Mouse (Mus musculus) embryonic facial prominence, embryonic 13.5 days (tissue): ENCODE results near the gene Snrpb2. TPM values are rescaled to one million over a fixed set of nuclear protein-coding genes. Genes with fewer than 3 reads are reported as not detected.

ENCODE experiments used
- ATAC-seq: fragments of 200-750 bp; cut with Nextera tagmentation; 2 replicates; pipeline ENCODE4 v1.8.0; 2017; ENCODE audit warnings: low read depth; ENCODE audit not compliant: insufficient number of reproducible peaks, insufficient read depth, low FRiP score, low TSS enrichment
- H3K27ac ChIP-seq: fragments of 300-500 bp; sonication (generic); 2 replicates; pipeline ENCODE4 v1.5.1; 2015; ENCODE audit warnings: moderate library complexity, mild to moderate bottlenecking, inconsistent platforms
- H3K27me3 ChIP-seq: fragments of 300-500 bp; sonication (generic); 2 replicates; pipeline ENCODE4 v1.6.1; 2015; ENCODE audit warnings: mild to moderate bottlenecking, inconsistent platforms
- H3K36me3 ChIP-seq: fragments of 300-500 bp; sonication (generic); 2 replicates; pipeline ENCODE4 v1.6.1; 2015; ENCODE audit warnings: mild to moderate bottlenecking, inconsistent platforms
- H3K4me1 ChIP-seq: fragments of 300-500 bp; sonication (generic); 2 replicates; pipeline ENCODE4 v1.6.1; 2015; ENCODE audit warnings: inconsistent platforms
- H3K4me2 ChIP-seq: fragments of 300-500 bp; sonication (generic); 2 replicates; pipeline ENCODE4 v1.6.1; 2015; ENCODE audit warnings: moderate library complexity, mild to moderate bottlenecking, inconsistent platforms
- H3K4me3 ChIP-seq: fragments of 300-500 bp; sonication (generic); 2 replicates; pipeline ENCODE4 v1.5.1; 2015; ENCODE audit warnings: mild to moderate bottlenecking, inconsistent platforms
- H3K9ac ChIP-seq: fragments of 300-500 bp; sonication (generic); 2 replicates; pipeline ENCODE4 v1.6.1; 2015; ENCODE audit warnings: mild to moderate bottlenecking, inconsistent platforms
- H3K9me3 ChIP-seq: fragments of 300-500 bp; sonication (generic); 2 replicates; pipeline ENCODE4 v1.6.1; 2016; ENCODE audit warnings: inconsistent platforms
- WGBS: fragments of 180-500 bp; shearing (Covaris S2); methylation state at CpG from one replicate; pipeline ENCODE4 v1.1.7; 2015; ENCODE audit warnings: mixed read lengths; 5-methylcytosine and 5-hydroxymethylcytosine counted together
- polyA plus RNA-seq: library from polyadenylated mRNA; unstranded; fragments of >200 nt; fragmentation: Nextera tagmentation; extraction: Ambion mirVana; gene quantifications from 2 replicates; pipeline ENCODE4 v1.2.1, GENCODE M21; 2015

Snrpb2 gene
- polyA plus RNA-seq, 1 experiment from 2014 or later = 104 TPM

- no peak overlapping the region for H3K4me3 ChIP-seq
- H3K9ac ChIP-seq = no peak overlapping the region
- H3K36me3 ChIP-seq = no peaks in the 10 kb centered on the region
- H3K27ac ChIP-seq = no peak overlapping the region
- no peaks in the 10 kb centered on the region for H3K27me3 ChIP-seq
- no peaks in the 10 kb centered on the region for H3K9me3 ChIP-seq
- peaks cover 6% of the 10 kb centered on the region for H3K4me1 ChIP-seq
- no peak for ATAC-seq
- 80% methylated on average over 10 of the region's 10 CpGs for WGBS
- no peak overlapping the region for H3K4me2 ChIP-seq
These were observed 27.7 kb upstream of the Snrpb2 start for GRCm38 (mm10) chr2:143035086-143035593.

- H3K27ac ChIP-seq = no peak overlapping the region
These were observed 21.2 kb upstream of the Snrpb2 start for GRCm38 (mm10) chr2:143041596-143041995.

GRCm38 (mm10) chr2:143055251-143055650, 7.6 kb upstream of the Snrpb2 start:
- no peak overlapping the region for H3K4me3 ChIP-seq
- H3K9me3 ChIP-seq = no peaks in the 10 kb centered on the region
- H3K27me3 ChIP-seq = no peaks in the 10 kb centered on the region
- no peak overlapping the region for H3K27ac ChIP-seq
- no peak overlapping the region for H3K4me2 ChIP-seq
- no peaks in the 10 kb centered on the region for H3K4me1 ChIP-seq
- no peak overlapping the region for H3K9ac ChIP-seq
- H3K36me3 ChIP-seq = no peaks in the 10 kb centered on the region
- no peak for ATAC-seq

More at GRCm38 (mm10) chr2:143041596-143041995, 21.2 kb upstream of the Snrpb2 start:
- Histone ChIP-seq H3K36me3 (no peaks in the 10 kb centered on the region), H3K9ac (no peak overlapping the region), H3K9me3 (no peaks in the 10 kb centered on the region), H3K4me2 (no peak overlapping the region), H3K4me1 (no peaks in the 10 kb centered on the region), H3K27me3 (no peaks in the 10 kb centered on the region), H3K4me3 (no peak overlapping the region)
- 90% methylated on average over 1 of the region's 1 CpGs for WGBS
- no peak for ATAC-seq

- no peaks in the 10 kb centered on the region for H3K9me3 ChIP-seq
- H3K36me3 ChIP-seq = no peaks in the 10 kb centered on the region
- no peak overlapping the region for H3K4me2 ChIP-seq
- H3K9ac ChIP-seq = no peak overlapping the region
- no peaks in the 10 kb centered on the region for H3K27me3 ChIP-seq
- H3K4me3 ChIP-seq = no peak overlapping the region
- 73% methylated on average over 5 of the region's 5 CpGs for WGBS
- ATAC-seq = no peak
- H3K4me1 ChIP-seq = no peaks in the 10 kb centered on the region
- H3K27ac ChIP-seq = no peak overlapping the region
These were observed 6.1 kb upstream of the Snrpb2 start for GRCm38 (mm10) chr2:143056736-143057135.

- peak overlapping the region; percentile 89 for H3K4me3 ChIP-seq
- H3K27me3 ChIP-seq = no peaks in the 10 kb centered on the region
- no peak overlapping the region for H3K27ac ChIP-seq
- H3K4me1 ChIP-seq = peaks cover 5% of the 10 kb centered on the region
- H3K36me3 ChIP-seq = peaks cover 24% of the 10 kb centered on the region
- H3K4me2 ChIP-seq = peak overlapping the region; percentile 79
- H3K9me3 ChIP-seq = no peaks in the 10 kb centered on the region
- peak overlapping the region; percentile 49 for H3K9ac ChIP-seq
- no peak; the same call in 1 of the 2 replicates for ATAC-seq
- 41% methylated on average over 6 of the region's 6 CpGs for WGBS
These were observed 417 bp upstream of the Snrpb2 start for GRCm38 (mm10) chr2:143062432-143062811.

- H3K4me3 ChIP-seq = no peak overlapping the region
- no peak overlapping the region for H3K4me2 ChIP-seq
- no peak for ATAC-seq
- WGBS = 85% methylated on average over 3 of the region's 3 CpGs
- no peak overlapping the region for H3K9ac ChIP-seq
- peaks cover 5% of the 10 kb centered on the region for H3K4me1 ChIP-seq
- H3K36me3 ChIP-seq = peaks cover 49% of the 10 kb centered on the region
- H3K27ac ChIP-seq = no peak overlapping the region
- no peaks in the 10 kb centered on the region for H3K9me3 ChIP-seq
- H3K27me3 ChIP-seq = no peaks in the 10 kb centered on the region
These were observed 3.1 kb downstream of the Snrpb2 start for GRCm38 (mm10) chr2:143065914-143066313.

- peak; percentile 65 for ATAC-seq
These were observed 15.5 kb downstream of the Snrpb2 start, which contains the start of gene Otor for GRCm38 (mm10) chr2:143078198-143078851. TSS of gene Otor (plus strand) at chr2:143078473.

GRCm38 (mm10) chr2:143081693-143082092, 18.9 kb downstream of the Snrpb2 start:
- no peaks in the 10 kb centered on the region for H3K27me3 ChIP-seq
- H3K9me3 ChIP-seq = no peaks in the 10 kb centered on the region
- no peak overlapping the region for H3K4me3 ChIP-seq
- peaks cover 23% of the 10 kb centered on the region for H3K4me1 ChIP-seq
- WGBS = 59% methylated on average over 3 of the region's 3 CpGs
- H3K4me2 ChIP-seq = no peak overlapping the region
- ATAC-seq = no peak
- H3K36me3 ChIP-seq = no peaks in the 10 kb centered on the region
- H3K27ac ChIP-seq = no peak overlapping the region
- no peak overlapping the region for H3K9ac ChIP-seq

More at GRCm38 (mm10) chr2:143078198-143078851, 15.5 kb downstream of the Snrpb2 start, which contains the start of gene Otor:
- Histone ChIP-seq H3K9ac (0 out of 2 replicates have a peak within 1 kb of the TSS, but pooled peaks have one; percentile 1), H3K4me2 (peak within 1 kb of the TSS; percentile 44), H3K36me3 (no peaks in the 10 kb centered on the region), H3K9me3 (no peaks in the 10 kb centered on the region), H3K4me3 (no peak within 1 kb of the TSS; the same call in 1 of the 2 replicates), H3K27ac (peak within 1 kb of the TSS; percentile 79), H3K27me3 (no peaks in the 10 kb centered on the region), H3K4me1 (peaks cover 23% of the 10 kb centered on the region)
- 36% methylated on average over 8 of the region's 8 CpGs for WGBS

- Histone ChIP-seq H3K9ac (no peak overlapping the region), H3K4me3 (no peak overlapping the region), H3K27ac (no peak overlapping the region), H3K4me1 (peaks cover 14% of the 10 kb centered on the region; the same call in 1 of the 2 replicates), H3K4me2 (no peak overlapping the region), H3K27me3 (no peaks in the 10 kb centered on the region), H3K36me3 (no peaks in the 10 kb centered on the region), H3K9me3 (no peaks in the 10 kb centered on the region)
- 80% methylated on average over 2 of the region's 2 CpGs for WGBS
- no peak for ATAC-seq
These were observed 22.1 kb downstream of the Snrpb2 start for GRCm38 (mm10) chr2:143084852-143085397.

- Histone ChIP-seq H3K4me3 (no peak overlapping the region), H3K9ac (no peak overlapping the region), H3K27ac (no peak overlapping the region), H3K4me2 (no peak overlapping the region), H3K4me1 (peaks cover 7% of the 10 kb centered on the region; the same call in 1 of the 2 replicates), H3K27me3 (no peaks in the 10 kb centered on the region), H3K9me3 (no peaks in the 10 kb centered on the region), H3K36me3 (no peaks in the 10 kb centered on the region)
- no peak for ATAC-seq
- 75% methylated on average over 8 of the region's 8 CpGs for WGBS
These were observed 27.0 kb downstream of the Snrpb2 start for GRCm38 (mm10) chr2:143089866-143090265.

GRCm38 (mm10) chr2:143093726-143094125, 30.9 kb downstream of the Snrpb2 start:
- Histone ChIP-seq H3K9me3 (no peaks in the 10 kb centered on the region), H3K4me1 (0 out of 2 replicates have a peak, but pooled peaks cover 3% of the 10 kb centered on the region), H3K9ac (no peak overlapping the region), H3K36me3 (no peaks in the 10 kb centered on the region), H3K27me3 (no peaks in the 10 kb centered on the region), H3K4me3 (no peak overlapping the region), H3K4me2 (no peak overlapping the region), H3K27ac (no peak overlapping the region)
- whole genome bisulfite sequencing = 28% methylated on average over 6 of the region's 6 CpGs
- ATAC-seq = peak; percentile 84

- no peak for ATAC-seq
- 74% methylated on average over 6 of the region's 6 CpGs for WGBS
These were observed 31.9 kb downstream of the Snrpb2 start for GRCm38 (mm10) chr2:143094761-143095160.

More at GRCm38 (mm10) chr2:143094761-143095160, 31.9 kb downstream of the Snrpb2 start:
- no peaks in the 10 kb centered on the region for H3K27me3 ChIP-seq
- H3K9me3 ChIP-seq = no peaks in the 10 kb centered on the region
- H3K4me1 ChIP-seq = 0 out of 2 replicates have a peak, but pooled peaks cover 9% of the 10 kb centered on the region
- no peak overlapping the region for H3K4me2 ChIP-seq
- no peak overlapping the region for H3K27ac ChIP-seq
- H3K4me3 ChIP-seq = no peak overlapping the region
- H3K36me3 ChIP-seq = no peaks in the 10 kb centered on the region
- H3K9ac ChIP-seq = no peak overlapping the region
